Mouse (Mus musculus): ENCODE data around the gene Ebf1. TPM values are rescaled to one million over a fixed set of nuclear protein-coding genes. Genes with fewer than 3 reads are reported as not detected.

Gene Ebf1
- polyA plus RNA-seq, 1 experiment from 2014 or later: 95.7 TPM

GRCm38 (mm10) chr11:44619887-44620693 lies 3.0 kb downstream of the Ebf1 start:
- Histone ChIP-seq H3K27ac (peak overlapping the region; percentile 98), H3K4me2 (peak overlapping the region; percentile 82), H3K27me3 (peaks cover 44% of the 10 kb centered on the region), H3K9ac (replicated peaks) (peak overlapping the region; percentile 96), H3K4me3 (replicated peaks) (peak overlapping the region; percentile 76), H3K4me1 (replicated peaks) (peaks cover 42% of the 10 kb centered on the region), H3K36me3 (peaks cover 23% of the 10 kb centered on the region; the same call in 1 of the 2 replicates), H3K9me3 (no peaks in the 10 kb centered on the region)
- WGBS: 2% methylated on average over 41 of the region's 41 CpGs
- no peak; the same call in 1 of the 2 replicates for ATAC-seq (ENCODE audit: insufficient number of reproducible peaks, insufficient read depth, low FRiP score, low TSS enrichment, low read depth)

GRCm38 (mm10) chr11:44620694-44621446 lies 3.8 kb downstream of the Ebf1 start:
- H3K9ac ChIP-seq (replicated peaks): peak overlapping the region; percentile 96
- H3K36me3 ChIP-seq: peaks cover 24% of the 10 kb centered on the region; the same call in 1 of the 2 replicates
- peak overlapping the region; percentile 98 for H3K27ac ChIP-seq
- peaks cover 42% of the 10 kb centered on the region for H3K4me1 ChIP-seq (replicated peaks)
- H3K9me3 ChIP-seq: no peaks in the 10 kb centered on the region
- WGBS: 26% methylated on average over 18 of the region's 19 CpGs
- H3K4me3 ChIP-seq (replicated peaks): peak overlapping the region; percentile 76
- ATAC-seq (ENCODE audit: insufficient number of reproducible peaks, insufficient read depth, low FRiP score, low TSS enrichment, low read depth): no peak
- peaks cover 36% of the 10 kb centered on the region for H3K27me3 ChIP-seq
- peak overlapping the region; percentile 82 for H3K4me2 ChIP-seq

GRCm38 (mm10) chr11:44621615-44622014 lies 4.5 kb downstream of the Ebf1 start:
- Histone ChIP-seq H3K4me2 (peak overlapping the region; percentile 82), H3K4me1 (replicated peaks) (peaks cover 40% of the 10 kb centered on the region), H3K27ac (peak overlapping the region; percentile 98), H3K36me3 (peaks cover 24% of the 10 kb centered on the region; the same call in 1 of the 2 replicates), H3K9ac (replicated peaks) (peak overlapping the region; percentile 96), H3K4me3 (replicated peaks) (peak overlapping the region; percentile 76), H3K9me3 (no peaks in the 10 kb centered on the region), H3K27me3 (peaks cover 30% of the 10 kb centered on the region)
- no peak for ATAC-seq (ENCODE audit: insufficient number of reproducible peaks, insufficient read depth, low FRiP score, low TSS enrichment, low read depth)
- 41% methylated on average over 10 of the region's 10 CpGs for WGBS

- H3K36me3 ChIP-seq: peaks cover 24% of the 10 kb centered on the region; the same call in 1 of the 2 replicates
- H3K9me3 ChIP-seq: no peaks in the 10 kb centered on the region
- no peak for ATAC-seq (ENCODE audit: insufficient number of reproducible peaks, insufficient read depth, low FRiP score, low TSS enrichment, low read depth)
- peaks cover 27% of the 10 kb centered on the region for H3K27me3 ChIP-seq
- WGBS: 24% methylated on average over 11 of the region's 11 CpGs
- peak overlapping the region; percentile 98; the same call in 1 of the 2 replicates for H3K27ac ChIP-seq
- H3K4me3 ChIP-seq (replicated peaks): peak overlapping the region; percentile 76
- peaks cover 42% of the 10 kb centered on the region for H3K4me1 ChIP-seq (replicated peaks)
- H3K9ac ChIP-seq (replicated peaks): 0 out of 2 replicates have a peak overlapping the region, but pooled peaks have one; percentile 96
- H3K4me2 ChIP-seq: peak overlapping the region; percentile 82
These were observed 5.1 kb downstream of the Ebf1 start for GRCm38 (mm10) chr11:44622023-44622731.

- no peak for ATAC-seq (ENCODE audit: insufficient number of reproducible peaks, insufficient read depth, low FRiP score, low TSS enrichment, low read depth)
- Histone ChIP-seq H3K4me3 (replicated peaks) (no peak overlapping the region), H3K4me2 (peak overlapping the region; percentile 0; the same call in 1 of the 2 replicates), H3K27me3 (peaks cover 21% of the 10 kb centered on the region), H3K4me1 (replicated peaks) (peaks cover 51% of the 10 kb centered on the region), H3K27ac (no peak overlapping the region), H3K9ac (replicated peaks) (no peak overlapping the region), H3K9me3 (no peaks in the 10 kb centered on the region), H3K36me3 (peaks cover 29% of the 10 kb centered on the region; the same call in 1 of the 2 replicates)
- WGBS: 72% methylated on average over 5 of the region's 5 CpGs
These were observed 7.4 kb downstream of the Ebf1 start for GRCm38 (mm10) chr11:44624564-44624963.

- Histone ChIP-seq H3K9me3 (no peaks in the 10 kb centered on the region), H3K4me1 (replicated peaks) (peaks cover 41% of the 10 kb centered on the region), H3K27me3 (peaks cover 7% of the 10 kb centered on the region), H3K27ac (no peak overlapping the region), H3K36me3 (peaks cover 38% of the 10 kb centered on the region; the same call in 1 of the 2 replicates), H3K9ac (replicated peaks) (no peak overlapping the region), H3K4me3 (replicated peaks) (no peak overlapping the region), H3K4me2 (peak overlapping the region; percentile 31)
- 72% methylated on average over 10 of the region's 10 CpGs for WGBS
- no peak for ATAC-seq (ENCODE audit: insufficient number of reproducible peaks, insufficient read depth, low FRiP score, low TSS enrichment, low read depth)
These were observed 8.9 kb downstream of the Ebf1 start for GRCm38 (mm10) chr11:44626065-44626464.

GRCm38 (mm10) chr11:44628412-44628811 lies 11.3 kb downstream of the Ebf1 start:
- 65% methylated on average over 4 of the region's 4 CpGs for WGBS
- no peak for ATAC-seq (ENCODE audit: insufficient number of reproducible peaks, insufficient read depth, low FRiP score, low TSS enrichment, low read depth)
- H3K36me3 ChIP-seq: peaks cover 40% of the 10 kb centered on the region

GRCm38 (mm10) chr11:44632064-44632968 lies 15.2 kb downstream of the Ebf1 start:
- Histone ChIP-seq H3K4me2 (no peak overlapping the region), H3K4me3 (replicated peaks) (no peak overlapping the region), H3K4me1 (replicated peaks) (peaks cover 12% of the 10 kb centered on the region), H3K36me3 (peaks cover 63% of the 10 kb centered on the region), H3K27ac (0 out of 2 replicates have a peak overlapping the region, but pooled peaks have one; percentile 7), H3K27me3 (no peaks in the 10 kb centered on the region), H3K9me3 (no peaks in the 10 kb centered on the region), H3K9ac (replicated peaks) (no peak overlapping the region)
- no peak for ATAC-seq (ENCODE audit: insufficient number of reproducible peaks, insufficient read depth, low FRiP score, low TSS enrichment, low read depth)
- WGBS: 79% methylated on average over 15 of the region's 15 CpGs

More at GRCm38 (mm10) chr11:44628412-44628811, 11.3 kb downstream of the Ebf1 start:
- H3K4me3 ChIP-seq (replicated peaks): no peak overlapping the region
- peaks cover 32% of the 10 kb centered on the region for H3K4me1 ChIP-seq (replicated peaks)
- no peak overlapping the region for H3K4me2 ChIP-seq
- H3K9ac ChIP-seq (replicated peaks): no peak overlapping the region
- no peaks in the 10 kb centered on the region for H3K27me3 ChIP-seq
- no peaks in the 10 kb centered on the region for H3K9me3 ChIP-seq
- no peak overlapping the region for H3K27ac ChIP-seq

GRCm38 (mm10) chr11:44633001-44633693 lies 16.0 kb downstream of the Ebf1 start:
- H3K27ac ChIP-seq: no peak overlapping the region
- 91% methylated on average over 2 of the region's 2 CpGs for WGBS

More at GRCm38 (mm10) chr11:44633001-44633693, 16.0 kb downstream of the Ebf1 start:
- Histone ChIP-seq H3K4me1 (replicated peaks) (peaks cover 13% of the 10 kb centered on the region), H3K9me3 (no peaks in the 10 kb centered on the region), H3K4me2 (no peak overlapping the region), H3K36me3 (peaks cover 71% of the 10 kb centered on the region), H3K9ac (replicated peaks) (no peak overlapping the region), H3K27me3 (no peaks in the 10 kb centered on the region), H3K4me3 (replicated peaks) (no peak overlapping the region)
- no peak for ATAC-seq (ENCODE audit: insufficient number of reproducible peaks, insufficient read depth, low FRiP score, low TSS enrichment, low read depth)

Data from limb, embryonic 12.5 days (tissue).